Mouse (Mus musculus) liver, embryonic 14.5 days (tissue): Measurements from ENCODE around the gene Pomc.

ENCODE experiments used
- CTCF ChIP-seq: IDR thresholded peaks from 2 replicates; pipeline ENCODE4 v1.5.1; 2016; ENCODE audit warnings: antibody characterized with exemption, low read depth, control low read depth
- EP300 ChIP-seq: IDR thresholded peaks from 2 replicates; pipeline ENCODE4 v1.6.1; 2016; ENCODE audit warnings: antibody characterized with exemption, low read depth

- TF ChIP-seq CTCF = no peak
- no peak for TF ChIP-seq EP300
Observed at GRCm38 (mm10) chr12:4007766-4008165, 53.0 kb downstream of the Pomc start.
